Mouse (Mus musculus): ENCODE results near the gene Thada. TPM values are rescaled to one million over a fixed set of nuclear protein-coding genes. Genes with fewer than 3 reads are reported as not detected.

The Thada gene
- total and polyA plus RNA-seq, 3 experiments = 17.3 to 26.7 (median 22.2) TPM

GRCm38 (mm10) chr17:84351276-84351675 is 114.7 kb downstream of the Thada start:
- Histone ChIP-seq H3K27me3 (replicated peaks) (no peaks in the 10 kb centered on the region), H3K36me3 (replicated peaks in 1 of 2; ENCODE audit: control insufficient read depth in 1 of 2, insufficient read depth in 1 of 2, low read length in 1 of 2) (peaks cover 22 to 62% of the 10 kb centered on the region in 2 experiments), H3K4me3 (replicated peaks in 1 of 3; ENCODE audit: low read depth in 2 of 3, low read length in 2 of 3, poor library complexity in 1 of 3) (no peak overlapping the region), H3K9me3 (replicated peaks; ENCODE audit: low read length) (no peaks in the 10 kb centered on the region), H3K4me2 (ENCODE audit: insufficient read depth, low read depth, poor library complexity, severe bottlenecking) (no peak overlapping the region), H3K9ac (ENCODE audit: insufficient read depth, low read depth) (no peak overlapping the region), H3K79me2 (replicated peaks; ENCODE audit: control insufficient read depth, extremely low read depth, insufficient read depth, poor library complexity, severe bottlenecking) (no peaks in the 10 kb centered on the region), H3K4me1 (ENCODE audit: control insufficient read depth in 1 of 2, insufficient read depth in 2 of 2) (peaks cover 15 to 44% of the 10 kb centered on the region in 2 experiments), H3K27ac (ENCODE audit: insufficient read depth, low read depth) (no peak overlapping the region; the same call in 1 of the 2 replicates)
- dilution Hi-C loops (cut with MboI; ENCODE audit: extremely low pct_ligation_motif_present, extremely low pct_unique_long_range_greater_than_20kb, low sequenced_read_pairs) = no loop called here
- in situ Hi-C loops (cut with MboI; ENCODE audit: low pct_ligation_motif_present, low pct_unique_long_range_greater_than_20kb, low sequenced_read_pairs) = no loop called here
- DNase-seq (ENCODE audit: extremely low read depth) = no peak
- TF ChIP-seq ZC3H11A (IDR thresholded peaks at IDR 0.05; ENCODE audit: low read depth, low read length) (no peak), SMC3 (IDR thresholded peaks at IDR 0.05; ENCODE audit: low read depth, low read length) (no peak), HCFC1 (IDR thresholded peaks at IDR 0.05; ENCODE audit: low read depth, low read length) (no peak), KAT2A (IDR thresholded peaks at IDR 0.05; ENCODE audit: insufficient replicate concordance, low read length) (no peak), NRF1 (IDR thresholded peaks at IDR 0.05; ENCODE audit: low read depth, low read length) (no peak), JUND (conservative IDR thresholded peaks at IDR 0.05; ENCODE audit: low read depth, low read length) (no peak), GABPA (IDR thresholded peaks at IDR 0.05; ENCODE audit: insufficient replicate concordance, low read depth, low read length) (no peak), MAX (IDR thresholded peaks at IDR 0.05; ENCODE audit: low read length) (no peak), CTCF (conservative IDR thresholded peaks at IDR 0.05 in 1 of 2, IDR thresholded peaks at IDR 0.05 in 1 of 2; ENCODE audit: low read depth in 2 of 2, low read length in 2 of 2) (no peak), MAZ (IDR thresholded peaks at IDR 0.05; ENCODE audit: low read depth, low read length) (no peak), CHD1 (IDR thresholded peaks at IDR 0.05; ENCODE audit: low read depth, low read length) (no peak), USF1 (IDR thresholded peaks at IDR 0.05; ENCODE audit: low read depth, low read length) (no peak)

GRCm38 (mm10) chr17:84348865-84349264 is 117.1 kb downstream of the Thada start:
- Histone ChIP-seq H3K4me3 (replicated peaks in 1 of 3; ENCODE audit: low read depth in 2 of 3, low read length in 2 of 3, poor library complexity in 1 of 3) (no peak overlapping the region), H3K4me2 (ENCODE audit: insufficient read depth, low read depth, poor library complexity, severe bottlenecking) (no peak overlapping the region), H3K9ac (ENCODE audit: insufficient read depth, low read depth) (no peak overlapping the region), H3K9me3 (replicated peaks; ENCODE audit: low read length) (no peaks in the 10 kb centered on the region), H3K79me2 (replicated peaks; ENCODE audit: control insufficient read depth, extremely low read depth, insufficient read depth, poor library complexity, severe bottlenecking) (no peaks in the 10 kb centered on the region), H3K27ac (ENCODE audit: insufficient read depth, low read depth) (no peak overlapping the region), H3K36me3 (replicated peaks in 1 of 2; ENCODE audit: control insufficient read depth in 1 of 2, insufficient read depth in 1 of 2, low read length in 1 of 2) (peaks cover 23 to 60% of the 10 kb centered on the region in 2 experiments), H3K4me1 (ENCODE audit: control insufficient read depth in 1 of 2, insufficient read depth in 2 of 2) (peaks cover 10 to 25% of the 10 kb centered on the region in 2 experiments), H3K27me3 (replicated peaks) (no peaks in the 10 kb centered on the region)
- DNase-seq (ENCODE audit: extremely low read depth) = no peak
- in situ Hi-C loops (cut with MboI; ENCODE audit: low pct_ligation_motif_present, low pct_unique_long_range_greater_than_20kb, low sequenced_read_pairs) (no loop called here), dilution Hi-C loops (cut with MboI; ENCODE audit: extremely low pct_ligation_motif_present, extremely low pct_unique_long_range_greater_than_20kb, low sequenced_read_pairs) (no loop called here)
- TF ChIP-seq ZNF384 (IDR thresholded peaks at IDR 0.05; ENCODE audit: low read depth, low read length) (no peak), JUND (conservative IDR thresholded peaks at IDR 0.05; ENCODE audit: low read depth, low read length) (no peak), UBTF (IDR thresholded peaks at IDR 0.05; ENCODE audit: low read depth, low read length) (no peak)

Data from CH12.LX (cell line).